Mouse (Mus musculus) small intestine, adult 2 months (tissue): ENCODE data around the gene Eef1akmt3.

ENCODE experiments used
- CTCF ChIP-seq: fragments of 200-500 bp; IDR thresholded peaks from 2 replicates; pipeline ENCODE4 v1.5.1; 2012; ENCODE audit warnings: low read depth, mild to moderate bottlenecking, control low read depth, inconsistent platforms, low read length, moderate library complexity, mixed read lengths; ENCODE audit not compliant: insufficient replicate concordance, insufficient read length; ENCODE audit errors: extremely low read depth
- POLR2A ChIP-seq: fragments of 200-500 bp; IDR thresholded peaks from 2 replicates; pipeline ENCODE4 v1.6.1; 2012; ENCODE audit warnings: low read depth, mild to moderate bottlenecking, control low read depth, inconsistent platforms, low read length, moderate library complexity

DNA sequence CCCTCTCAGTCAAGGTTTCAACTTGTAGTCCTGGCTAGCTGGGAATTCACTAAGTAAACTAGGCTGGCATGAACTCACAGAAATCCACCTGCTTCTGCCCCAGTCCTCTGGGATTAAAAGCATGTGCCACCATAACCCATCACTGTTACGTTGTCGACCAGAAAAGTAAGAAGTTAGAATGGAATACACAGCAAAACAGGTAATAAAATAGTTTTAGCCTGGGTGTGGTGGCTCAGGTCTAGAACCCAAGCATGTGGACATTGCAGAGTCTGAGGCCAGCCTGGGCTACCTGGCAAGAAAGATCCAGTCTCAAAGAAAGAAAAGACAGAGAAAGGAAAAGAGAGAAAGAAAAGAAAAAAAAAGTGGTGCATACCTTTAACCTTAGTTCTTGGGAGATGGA lies 20.2 kb upstream of the Eef1akmt3 start:
- no peak for TF ChIP-seq CTCF
- no peak for TF ChIP-seq POLR2A
